Mouse (Mus musculus): ENCODE data around the gene Plekhg2.

GRCm38 (mm10) chr7:28386462-28386861 lies 14.1 kb upstream of the Plekhg2 start:
- TF ChIP-seq POLR2A (IDR thresholded peaks at IDR 0.05; ENCODE audit: borderline replicate concordance, low read depth, low read length) (no peak), CTCF (IDR thresholded peaks at IDR 0.05; ENCODE audit: low read depth, low read length) (peak; percentile 74)
